Mouse (Mus musculus) ES-E14 (cell line): ENCODE results near the gene Chek1. TPM values are rescaled to one million over a fixed set of nuclear protein-coding genes. Genes with fewer than 3 reads are reported as not detected.

Experiments
- DNase-seq: peaks from one replicate; pipeline ENCODE4 v3.0.0-alpha.2; 2013; ENCODE audit warnings: low read depth, low spot score
- H3K27ac ChIP-seq: 2 replicates; pipeline ENCODE4 v1.5.1; 2012; ENCODE audit warnings: low read depth, mild to moderate bottlenecking, low read length, moderate library complexity, mixed read lengths; ENCODE audit not compliant: poor library complexity, insufficient read depth, severe bottlenecking
- H3K36me3 ChIP-seq: 2 replicates; pipeline ENCODE4 v1.6.1; 2012; ENCODE audit warnings: mild to moderate bottlenecking, low read length, moderate library complexity, mixed read lengths; ENCODE audit not compliant: control insufficient read depth, poor library complexity, insufficient read depth, severe bottlenecking
- H3K4me1 ChIP-seq, 2 experiments: fragments of 150-350 bp in 1 of 2; sonication (generic) in 1 of 2; 2 replicates each; pipeline ENCODE4 v1.6.1; 2012; ENCODE audit warnings: low read length in 2 of 2, mild to moderate bottlenecking in 1 of 2, mixed read lengths in 1 of 2; ENCODE audit not compliant: control insufficient read depth in 2 of 2, insufficient read depth in 2 of 2, poor library complexity in 1 of 2
- H3K4me3 ChIP-seq, 2 experiments: fragments of 150-350 bp in 1 of 2; sonication (generic) in 1 of 2; 2 replicates each; pipeline ENCODE4 v1.5.1; 2012; ENCODE audit warnings: low read length in 2 of 2, low read depth in 1 of 2, mild to moderate bottlenecking in 1 of 2, mixed read lengths in 1 of 2; ENCODE audit not compliant: insufficient read depth in 1 of 2, poor library complexity in 1 of 2, severe bottlenecking in 1 of 2
- H3K9ac ChIP-seq: 2 replicates; pipeline ENCODE4 v1.6.1; 2012; ENCODE audit warnings: low read depth, mild to moderate bottlenecking, low read length, mixed read lengths; ENCODE audit not compliant: poor library complexity, insufficient read depth, severe bottlenecking
- H3K9me3 ChIP-seq: fragments of 150-350 bp; sonication (generic); 2 replicates; pipeline ENCODE4 v1.6.1; 2012; ENCODE audit warnings: low read depth, mild to moderate bottlenecking, low read length; ENCODE audit not compliant: control insufficient read depth, insufficient read depth
- CHD2 ChIP-seq: IDR thresholded peaks from 2 replicates; pipeline ENCODE4 v1.6.1; 2014; ENCODE audit warnings: mild to moderate bottlenecking, low read depth, low read length, inconsistent platforms
- HCFC1 ChIP-seq: IDR thresholded peaks from 2 replicates; pipeline ENCODE4 v1.6.1; 2012; ENCODE audit warnings: low read length, inconsistent platforms, borderline replicate concordance; ENCODE audit not compliant: insufficient read depth
- MAFK ChIP-seq: IDR thresholded peaks from 2 replicates; pipeline ENCODE4 v1.6.1; 2014; ENCODE audit warnings: mild to moderate bottlenecking, low read depth, low read length, inconsistent platforms; ENCODE audit not compliant: insufficient read depth
- ZC3H11A ChIP-seq: IDR thresholded peaks from 2 replicates; pipeline ENCODE4 v1.6.1; 2012; ENCODE audit warnings: low read depth, mild to moderate bottlenecking, inconsistent platforms, low read length, borderline replicate concordance
- ZNF384 ChIP-seq: IDR thresholded peaks from 2 replicates; pipeline ENCODE4 v1.6.1; 2012; ENCODE audit warnings: low read depth, low read length, inconsistent platforms
- in situ Hi-C, 2 experiments: fragments of 600-800 bp; cut with MboI; formaldehyde crosslinking; loops; one replicate each; pipeline ENCODE4 v1.15.1; 2025; ENCODE audit warnings: low sequenced_read_pairs in 2 of 2, inconsistent platforms in 1 of 2; ENCODE audit not compliant: unreplicated experiment in 2 of 2
- total RNA-seq: library from RNA; depleted of rRNA; stranded (reverse); fragments of 300-350 nt; gene quantifications from 2 replicates; pipeline ENCODE4 v1.2.3, GENCODE M21; 2012; rRNA removed

Gene Chek1
- total RNA-seq, 1 experiment = 37.5 TPM

GRCm38 (mm10) chr9:36694276-36694675, 32.6 kb downstream of the Chek1 start:
- no peak for DNase-seq
- TF ChIP-seq ZC3H11A (no peak), ZNF384 (no peak), CHD2 (no peak), MAFK (no peak), HCFC1 (no peak)
- Histone ChIP-seq H3K9ac (no peak overlapping the region), H3K4me1 (no peaks in the 10 kb centered on the region), H3K9me3 (no peaks in the 10 kb centered on the region), H3K27ac (no peak overlapping the region), H3K4me3 (no peak overlapping the region), H3K36me3 (no peaks in the 10 kb centered on the region)
- in situ Hi-C loops = no loop called here

GRCm38 (mm10) chr9:36692920-36693319, 33.9 kb downstream of the Chek1 start, which contains the start of gene Acrv1:
Gene Acrv1 (plus strand): TSS chr9:36693220.
- no peak for DNase-seq
- Histone ChIP-seq H3K4me3 (no peak within 1 kb of the TSS), H3K9me3 (no peaks in the 10 kb centered on the region), H3K27ac (no peak within 1 kb of the TSS), H3K36me3 (no peaks in the 10 kb centered on the region), H3K9ac (no peak within 1 kb of the TSS), H3K4me1 (no peaks in the 10 kb centered on the region)
- no peak for TF ChIP-seq HCFC1
- no peak for TF ChIP-seq MAFK
- no peak for TF ChIP-seq ZC3H11A
- TF ChIP-seq CHD2 = no peak
- no peak for TF ChIP-seq ZNF384
- in situ Hi-C loops = no loop called here

- Histone ChIP-seq H3K9me3 (no peaks in the 10 kb centered on the region), H3K4me3 (no peak overlapping the region), H3K27ac (no peak overlapping the region), H3K9ac (no peak overlapping the region), H3K4me1 (no peaks in the 10 kb centered on the region), H3K36me3 (no peaks in the 10 kb centered on the region)
- in situ Hi-C loops = loop anchor here in 1 of 2 experiments (10.0 kb wide), 1 partner anchor 243 kb away; no protein-coding TSS in a partner anchor
- peak; percentile 9 for DNase-seq
- TF ChIP-seq ZC3H11A (peak; percentile 56), MAFK (no peak)
Observed at GRCm38 (mm10) chr9:36687329-36687728, 39.5 kb downstream of the Chek1 start.

- in situ Hi-C loops = loop anchor here in 1 of 2 experiments (10.0 kb wide), 1 partner anchor 237 kb away; no protein-coding TSS in a partner anchor
- DNase-seq = no peak
Observed at GRCm38 (mm10) chr9:36681424-36681823, 45.4 kb downstream of the Chek1 start.

More at GRCm38 (mm10) chr9:36681424-36681823, 45.4 kb downstream of the Chek1 start:
- Histone ChIP-seq H3K4me1 (no peaks in the 10 kb centered on the region), H3K27ac (no peak overlapping the region), H3K9ac (no peak overlapping the region), H3K36me3 (no peaks in the 10 kb centered on the region), H3K9me3 (no peaks in the 10 kb centered on the region), H3K4me3 (no peak overlapping the region)
- TF ChIP-seq MAFK (no peak), ZC3H11A (no peak), CHD2 (no peak), ZNF384 (no peak), HCFC1 (no peak)

Other genes starting within 250 kb of the Chek1 start
- not detected in 2 replicates for gene Gm5615, start 185.1 kb downstream of the Chek1 start, total RNA-seq
- gene Gm17689, start 144.4 kb downstream of the Chek1 start, total RNA-seq = not detected in 2 replicates
- not detected in 2 replicates for gene A630095E13Rik, start 83.7 kb downstream of the Chek1 start, total RNA-seq
- 0.13 TPM in 1 of 2 replicates, not detected in the other for gene Acrv1, start 33.8 kb downstream of the Chek1 start, total RNA-seq
- gene Stt3a, start 40.6 kb upstream of the Chek1 start, total RNA-seq = 459 and 494 TPM in 2 replicates
- gene Ei24, start 70.3 kb upstream of the Chek1 start, total RNA-seq = 104 and 105 TPM in 2 replicates
- 5.0 and 5.8 TPM in 2 replicates for gene Fez1, start 94.8 kb upstream of the Chek1 start, total RNA-seq